Mouse (Mus musculus) thymus, postnatal 14 days (tissue): ENCODE data around the gene Cry1.

Source experiments
- DNase-seq: peaks from one replicate; pipeline ENCODE4 v3.0.0; 2021

Cry1 gene

GRCm38 (mm10) chr10:85159989-85160619, 24.8 kb downstream of the Cry1 start:
- DNase-seq: no peak

GRCm38 (mm10) chr10:85157451-85157850, 27.4 kb downstream of the Cry1 start:
- DNase-seq: no peak

GRCm38 (mm10) chr10:85154195-85154594, 30.7 kb downstream of the Cry1 start:
- peak; percentile 81 for DNase-seq

- no peak for DNase-seq
Measured at GRCm38 (mm10) chr10:85149226-85149625, 35.6 kb downstream of the Cry1 start.

- no peak for DNase-seq
Measured at GRCm38 (mm10) chr10:85146282-85146681, 38.6 kb downstream of the Cry1 start.

GRCm38 (mm10) chr10:85141465-85141864, 43.4 kb downstream of the Cry1 start:
- no peak for DNase-seq

- DNase-seq: no peak
Measured at GRCm38 (mm10) chr10:85136573-85136972, 48.3 kb downstream of the Cry1 start.

- DNase-seq: peak; percentile 38
Measured at GRCm38 (mm10) chr10:85128453-85128852, 56.4 kb downstream of the Cry1 start.

GRCm38 (mm10) chr10:85127395-85128287, 57.2 kb downstream of the Cry1 start, which contains the start of gene Mterf2:
Gene Mterf2, minus strand, starts transcription at chr10:85128027.
- peak; percentile 92 for DNase-seq

GRCm38 (mm10) chr10:85125184-85125583, 59.7 kb downstream of the Cry1 start:
- DNase-seq: no peak

GRCm38 (mm10) chr10:85114409-85114808, 70.5 kb downstream of the Cry1 start:
- DNase-seq: no peak

GRCm38 (mm10) chr10:85103085-85103885, 81.6 kb downstream of the Cry1 start:
- no peak for DNase-seq

- DNase-seq: peak; percentile 93
Measured at GRCm38 (mm10) chr10:85102247-85103084, 82.4 kb downstream of the Cry1 start, which contains the start of the genes Fhl4 and Tmem263. Gene Fhl4, minus strand, starts transcription at chr10:85102495. Gene Tmem263, plus strand, starts transcription at chr10:85102627.

GRCm38 (mm10) chr10:85101841-85102240, 83.0 kb downstream of the Cry1 start:
- peak; percentile 63 for DNase-seq
